Mouse (Mus musculus) midbrain, embryonic 16.5 days (tissue): ENCODE measurements around the gene Tmem106a. TPM values are rescaled to one million over a fixed set of nuclear protein-coding genes. Genes with fewer than 3 reads are reported as not detected.

Experiments used
- polyA plus RNA-seq: library from polyadenylated mRNA; unstranded; fragments of >200 nt; fragmentation: Nextera tagmentation; extraction: Ambion mirVana; gene quantifications from 2 replicates; pipeline ENCODE4 v1.2.1, GENCODE M21; 2015

Gene Tmem106a
- polyA plus RNA-seq, 1 experiment from 2014 or later, result 2.2 TPM

Other genes with a start within 250 kb of the Tmem106a start
- gene G6pc, start 214.7 kb upstream of the Tmem106a start, polyA plus RNA-seq, result not detected in 2 replicates
- 96.2 and 98.2 TPM in 2 replicates for gene Aarsd1, start 164.6 kb upstream of the Tmem106a start, polyA plus RNA-seq
- gene Gm27029, start 157.4 kb upstream of the Tmem106a start, polyA plus RNA-seq, result 7.0 and 7.9 TPM in 2 replicates
- gene Rundc1, start 157.2 kb upstream of the Tmem106a start, polyA plus RNA-seq, result 32.1 and 32.6 TPM in 2 replicates
- 3.0 and 3.1 TPM in 2 replicates for gene Ptges3l, start 156.9 kb upstream of the Tmem106a start, polyA plus RNA-seq
- gene Rpl27, start 139.9 kb upstream of the Tmem106a start, polyA plus RNA-seq, result 185 and 220 TPM in 2 replicates
- 2.5 and 3.1 TPM in 2 replicates for gene Ifi35, start 133.8 kb upstream of the Tmem106a start, polyA plus RNA-seq
- gene Rnd2, start 117.2 kb upstream of the Tmem106a start, polyA plus RNA-seq, result 67.7 and 76.5 TPM in 2 replicates
- 134 and 145 TPM in 2 replicates for gene Vat1, start 116.0 kb upstream of the Tmem106a start, polyA plus RNA-seq
- 1.9 TPM in 2 replicates for gene Brca1, start 30.3 kb upstream of the Tmem106a start, polyA plus RNA-seq
- gene Nbr1, start 30.1 kb upstream of the Tmem106a start, polyA plus RNA-seq, result 98.4 and 108 TPM in 2 replicates
- gene Gm11634, start 17.0 kb downstream of the Tmem106a start, polyA plus RNA-seq, result not detected in 2 replicates
- gene Rdm1, start 45.0 kb downstream of the Tmem106a start, polyA plus RNA-seq, result 10.6 and 10.7 TPM in 2 replicates
- gene Arl4d, start 83.3 kb downstream of the Tmem106a start, polyA plus RNA-seq, result 6.2 and 6.8 TPM in 2 replicates
- 32.0 and 34.3 TPM in 2 replicates for gene Dhx8, start 150.7 kb downstream of the Tmem106a start, polyA plus RNA-seq
- gene Etv4, start 203.1 kb downstream of the Tmem106a start, polyA plus RNA-seq, result 7.5 and 9.8 TPM in 2 replicates